Mouse (Mus musculus): ENCODE results near the gene Rhoa. TPM values are rescaled to one million over a fixed set of nuclear protein-coding genes. Genes with fewer than 3 reads are reported as not detected.
A peak's percentile ranks its signal among the peaks of the same experiment; 100 is the strongest.
"Not testable (repeated sequence)": the region's sequence is repeated elsewhere in the genome, so short reads cannot be mapped to it uniquely, and the experiment has no call there.

The Rhoa gene
- polyA plus RNA-seq, 2 experiments, result 240 to 326 TPM

DNA sequence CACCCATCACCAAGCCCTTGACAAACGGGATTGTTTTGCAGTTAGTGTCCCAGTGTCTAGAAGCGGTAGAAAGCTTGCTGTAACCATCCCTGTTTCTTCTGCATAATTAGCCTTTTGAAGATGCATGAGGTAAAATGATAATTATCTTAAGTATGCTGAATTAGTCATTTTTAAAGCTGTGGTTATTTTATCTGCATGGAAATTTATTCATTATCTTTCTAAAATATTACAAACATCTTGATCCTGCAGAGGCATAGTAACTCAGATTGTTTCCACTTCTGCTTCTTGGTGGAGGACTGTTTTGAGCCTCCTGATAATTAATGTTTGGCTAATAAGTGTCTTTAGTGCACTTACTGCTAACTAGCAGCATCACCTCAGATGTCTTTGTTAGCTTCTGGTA, 12.5 kb downstream of the Rhoa start:
- Histone ChIP-seq H3K36me3 (ENCODE audit: control insufficient read depth, insufficient read depth, low read length) (peaks cover 29% of the 10 kb centered on the region), H3K27me3 (ENCODE audit: control insufficient read depth, insufficient read depth, low read length) (no peaks in the 10 kb centered on the region)
- no peak for ATAC-seq (ENCODE audit: low FRiP score, low read depth)

DNA sequence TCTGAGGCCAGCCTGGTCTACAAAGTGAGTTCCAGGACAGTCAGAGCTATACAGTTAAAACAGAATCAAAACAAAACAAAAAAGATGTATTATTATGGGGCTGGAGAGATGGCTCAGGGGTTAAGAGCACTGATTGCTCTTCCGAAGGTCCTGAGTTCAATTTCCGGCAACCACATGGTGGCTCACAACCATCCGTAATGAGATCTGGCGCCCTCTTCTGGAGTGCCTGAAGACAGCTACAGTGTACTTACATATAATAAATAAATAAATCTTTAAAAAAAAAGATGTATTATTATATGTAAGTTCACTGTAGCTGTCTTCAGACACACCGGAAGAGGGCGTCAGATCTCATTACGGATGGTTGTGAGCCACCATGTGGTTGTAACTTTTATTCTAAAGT, 16.1 kb downstream of the Rhoa start:
- DNase-seq (ENCODE audit: low spot score); H3K4me1 ChIP-seq (ENCODE audit: control insufficient read depth, insufficient read depth, low read length); H3K9me3 ChIP-seq (ENCODE audit: control insufficient read depth, low read length); H3K9ac ChIP-seq (ENCODE audit: low read depth, low read length, severe bottlenecking); H3K27me3 ChIP-seq (ENCODE audit: control insufficient read depth, insufficient read depth, low read length); H3K27ac ChIP-seq (replicated peaks; ENCODE audit: low read depth, low read length); H3K4me2 ChIP-seq (replicated peaks; ENCODE audit: low read depth, low read length, severe bottlenecking); ATAC-seq (ENCODE audit: low FRiP score, low read depth); H3K4me3 ChIP-seq (replicated peaks; ENCODE audit: low read length): not testable (repeated sequence)
- WGBS, result 91% methylated on average over 7 of the region's 7 CpGs
- H3K36me3 ChIP-seq (ENCODE audit: control insufficient read depth, insufficient read depth, low read length), result peaks cover 36% of the 10 kb centered on the region

More for the DNA sequence above, 12.5 kb downstream of the Rhoa start:
- Histone ChIP-seq H3K27ac (replicated peaks; ENCODE audit: low read depth, low read length) (no peak overlapping the region), H3K4me3 (replicated peaks; ENCODE audit: low read length) (no peak overlapping the region), H3K9ac (ENCODE audit: low read depth, low read length, severe bottlenecking) (no peak overlapping the region), H3K4me1 (ENCODE audit: control insufficient read depth, insufficient read depth, low read length) (no peaks in the 10 kb centered on the region), H3K4me2 (replicated peaks; ENCODE audit: low read depth, low read length, severe bottlenecking) (no peak overlapping the region), H3K9me3 (ENCODE audit: control insufficient read depth, low read length) (no peaks in the 10 kb centered on the region)
- WGBS, result 89% methylated on average over 2 of the region's 2 CpGs
- no peak for DNase-seq (ENCODE audit: low spot score)
- no peak for TF ChIP-seq POLR2A (IDR thresholded peaks at IDR 0.05; ENCODE audit: borderline replicate concordance, extremely low read depth, insufficient read depth, insufficient read length)

DNA sequence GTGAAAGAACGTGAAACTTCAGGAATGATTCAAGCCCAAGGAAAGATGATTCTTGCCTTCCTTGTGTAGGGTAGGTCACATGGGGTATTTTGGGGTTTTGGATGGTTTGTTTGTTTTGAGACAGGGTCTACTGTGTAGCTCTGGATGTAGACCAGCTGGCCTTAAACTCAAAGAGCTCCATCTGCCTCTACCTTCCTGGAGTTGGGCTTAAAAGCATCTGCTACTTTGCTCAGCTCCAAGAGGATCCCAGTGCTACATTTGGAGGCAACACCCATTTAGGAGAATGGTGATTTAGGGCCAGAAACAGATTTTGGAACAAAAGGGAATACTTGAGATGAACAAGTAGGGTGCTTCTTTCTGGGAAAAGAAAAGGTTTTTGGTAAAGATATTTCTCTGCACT, 18.9 kb downstream of the Rhoa start:
- no peak overlapping the region for H3K9ac ChIP-seq (ENCODE audit: low read depth, low read length, severe bottlenecking)
- no peaks in the 10 kb centered on the region for H3K9me3 ChIP-seq (ENCODE audit: control insufficient read depth, low read length)
- no peak for TF ChIP-seq POLR2A (IDR thresholded peaks at IDR 0.05; ENCODE audit: borderline replicate concordance, extremely low read depth, insufficient read depth, insufficient read length)
- WGBS, result 92% methylated on average over 1 of the region's 1 CpGs
- H3K36me3 ChIP-seq (ENCODE audit: control insufficient read depth, insufficient read depth, low read length), result peaks cover 60% of the 10 kb centered on the region
- H3K27ac ChIP-seq (replicated peaks; ENCODE audit: low read depth, low read length), result no peak overlapping the region
- H3K4me3 ChIP-seq (replicated peaks; ENCODE audit: low read length), result no peak overlapping the region
- no peaks in the 10 kb centered on the region for H3K27me3 ChIP-seq (ENCODE audit: control insufficient read depth, insufficient read depth, low read length)
- no peak for DNase-seq (ENCODE audit: low spot score)
- no peak overlapping the region for H3K4me2 ChIP-seq (replicated peaks; ENCODE audit: low read depth, low read length, severe bottlenecking)
- H3K4me1 ChIP-seq (ENCODE audit: control insufficient read depth, insufficient read depth, low read length), result no peaks in the 10 kb centered on the region
- ATAC-seq (ENCODE audit: low FRiP score, low read depth), result no peak

DNA sequence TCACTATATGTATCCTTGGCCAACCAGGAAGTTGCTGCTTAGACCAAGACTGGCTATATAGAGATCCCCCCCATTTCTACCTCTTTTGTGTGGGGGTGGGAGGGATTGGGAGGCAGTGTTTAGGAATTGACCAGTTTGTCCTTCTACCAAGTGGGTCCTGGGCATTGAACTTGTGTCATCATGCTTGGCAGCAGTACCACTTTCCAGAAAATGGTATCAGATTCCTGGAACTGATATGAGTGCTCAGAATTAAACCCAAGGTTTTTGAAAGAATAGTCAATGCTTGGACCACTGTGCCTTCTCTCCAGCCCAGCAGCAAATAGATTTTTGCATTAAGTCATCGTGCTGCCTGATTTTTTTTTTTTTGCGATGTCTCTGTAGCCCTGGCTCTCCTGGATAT, 19.9 kb downstream of the Rhoa start:
- ATAC-seq (ENCODE audit: low FRiP score, low read depth), result no peak
- Histone ChIP-seq H3K27ac (replicated peaks; ENCODE audit: low read depth, low read length) (no peak overlapping the region), H3K27me3 (ENCODE audit: control insufficient read depth, insufficient read depth, low read length) (no peaks in the 10 kb centered on the region), H3K36me3 (ENCODE audit: control insufficient read depth, insufficient read depth, low read length) (peaks cover 63% of the 10 kb centered on the region), H3K9ac (ENCODE audit: low read depth, low read length, severe bottlenecking) (no peak overlapping the region), H3K4me2 (replicated peaks; ENCODE audit: low read depth, low read length, severe bottlenecking) (no peak overlapping the region), H3K9me3 (ENCODE audit: control insufficient read depth, low read length) (no peaks in the 10 kb centered on the region), H3K4me3 (replicated peaks; ENCODE audit: low read length) (no peak overlapping the region), H3K4me1 (ENCODE audit: control insufficient read depth, insufficient read depth, low read length) (no peaks in the 10 kb centered on the region)
- DNase-seq (ENCODE audit: low spot score), result no peak
- no peak for TF ChIP-seq POLR2A (IDR thresholded peaks at IDR 0.05; ENCODE audit: borderline replicate concordance, extremely low read depth, insufficient read depth, insufficient read length)
- whole genome bisulfite sequencing, result 98% methylated on average over 2 of the region's 2 CpGs

DNA sequence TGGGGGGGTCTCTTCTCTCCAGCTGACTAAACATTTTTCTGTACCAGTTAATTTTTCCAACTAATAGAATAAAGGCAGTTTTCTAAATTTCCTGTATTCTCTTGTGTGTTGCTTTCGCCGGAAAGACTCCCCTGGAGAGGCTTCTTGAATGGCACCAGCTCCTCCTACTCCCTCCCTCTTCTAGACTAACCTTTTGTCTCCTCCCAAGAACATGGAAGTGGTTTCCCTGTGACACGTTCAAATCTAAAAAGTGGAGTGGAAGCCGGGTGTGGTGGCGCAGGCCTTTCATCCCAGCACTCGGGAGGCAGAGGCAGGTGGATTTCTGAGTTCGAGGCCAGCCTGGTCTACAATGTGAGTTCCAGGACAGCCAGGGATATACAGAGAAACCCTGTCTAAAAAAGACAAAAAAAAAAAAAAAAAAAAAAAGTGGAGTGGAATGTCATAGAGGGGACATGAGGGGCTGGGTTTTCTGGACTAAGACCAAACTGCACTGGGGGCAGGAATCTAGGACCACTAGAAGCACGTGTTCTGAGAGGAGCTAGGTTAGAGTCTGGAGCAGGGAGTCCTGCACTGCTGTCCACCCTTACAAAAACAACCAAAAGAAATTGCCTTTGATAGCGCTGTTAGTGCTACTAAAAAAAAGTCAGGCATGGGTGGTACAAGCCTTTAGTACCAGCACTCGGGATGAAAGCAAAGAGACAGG, 32.1 kb downstream of the Rhoa start:
- H3K36me3 ChIP-seq (ENCODE audit: control insufficient read depth, insufficient read depth, low read length), result peaks cover 36% of the 10 kb centered on the region
- H3K4me2 ChIP-seq (replicated peaks; ENCODE audit: low read depth, low read length, severe bottlenecking), result peak overlapping the region; percentile 82
- peak overlapping the region; percentile 95 for H3K27ac ChIP-seq (replicated peaks; ENCODE audit: low read depth, low read length)
- H3K4me1 ChIP-seq (ENCODE audit: control insufficient read depth, insufficient read depth, low read length), result peaks cover 16% of the 10 kb centered on the region
- ATAC-seq (ENCODE audit: low FRiP score, low read depth) (no peak), DNase-seq (ENCODE audit: low spot score) (no peak)
- H3K9ac ChIP-seq (ENCODE audit: low read depth, low read length, severe bottlenecking), result peak overlapping the region; percentile 84; the same call in 1 of the 2 replicates
- 69% methylated on average over 10 of the region's 10 CpGs for WGBS
- no peaks in the 10 kb centered on the region for H3K27me3 ChIP-seq (ENCODE audit: control insufficient read depth, insufficient read depth, low read length)
- H3K4me3 ChIP-seq (replicated peaks; ENCODE audit: low read length), result no peak overlapping the region
- no peak for TF ChIP-seq POLR2A (IDR thresholded peaks at IDR 0.05; ENCODE audit: borderline replicate concordance, extremely low read depth, insufficient read depth, insufficient read length)
- H3K9me3 ChIP-seq (ENCODE audit: control insufficient read depth, low read length), result no peaks in the 10 kb centered on the region
